Mouse (Mus musculus) embryonic fibroblast, embryonic 13.5 days (primary cell): ENCODE data around the gene Grhl1.

Experiments used
- CTCF ChIP-seq: IDR thresholded peaks from 2 replicates; pipeline ENCODE4 v1.5.1; 2011; ENCODE audit warnings: mild to moderate bottlenecking, control low read depth, low read length, moderate library complexity, borderline replicate concordance; ENCODE audit not compliant: insufficient read depth
- POLR2A ChIP-seq: IDR thresholded peaks from 2 replicates; pipeline ENCODE4 v1.6.1; 2011; ENCODE audit warnings: low read depth, mild to moderate bottlenecking, control low read depth, low read length, moderate library complexity

DNA sequence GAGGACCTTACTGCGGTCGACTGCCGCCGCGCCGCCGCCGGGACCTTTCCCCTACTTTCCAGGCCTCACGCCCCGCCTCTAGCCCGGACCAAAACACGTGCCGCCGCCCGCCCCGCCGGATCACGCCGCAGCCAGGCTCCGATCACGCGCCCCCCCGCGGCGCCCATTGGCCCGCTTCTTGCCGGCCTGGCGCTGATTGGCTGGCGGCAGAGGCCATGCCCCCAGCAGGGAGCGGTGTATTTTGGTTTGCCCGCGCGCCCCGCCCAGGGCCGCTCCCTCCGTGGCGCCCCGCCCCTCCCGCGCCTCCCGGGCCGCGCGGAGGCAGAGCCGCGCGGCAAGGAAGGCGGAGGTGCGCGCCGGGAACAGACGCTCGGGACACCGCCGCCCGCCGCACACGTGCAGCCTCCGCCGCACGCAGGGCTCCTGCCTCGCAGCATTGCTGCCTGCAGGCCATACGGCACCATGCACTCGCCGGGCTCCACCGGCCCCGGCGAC, 79.0 kb downstream of the Grhl1 start, which contains the start of gene Klf11:
- TF ChIP-seq POLR2A, result peak; percentile 53; the same call in 1 of the 2 replicates
- TF ChIP-seq CTCF, result no peak
